Mouse (Mus musculus) C2C12 (cell line): Measurements from ENCODE around the gene Cep19.

Source experiments
- CTCF ChIP-seq: IDR thresholded peaks from one replicate; pipeline ENCODE4 v1.5.1; 2011; ENCODE audit not compliant: control insufficient read depth, insufficient read depth, insufficient read length
- FOSL1 ChIP-seq: IDR thresholded peaks from one replicate; pipeline ENCODE4 v1.8.0; 2011; ENCODE audit warnings: mild to moderate bottlenecking, low read length; ENCODE audit not compliant: poor library complexity, insufficient read depth, severe bottlenecking
- MAX ChIP-seq: IDR thresholded peaks from one replicate; pipeline ENCODE4 v1.6.1; 2011; ENCODE audit warnings: mild to moderate bottlenecking, control low read depth
- MYOG ChIP-seq: IDR thresholded peaks from one replicate; pipeline ENCODE4 v1.6.1; 2011; ENCODE audit not compliant: control insufficient read depth, insufficient read length; ENCODE audit errors: extremely low read depth
- USF1 ChIP-seq: IDR thresholded peaks from one replicate; pipeline ENCODE4 v1.6.1; 2011; ENCODE audit warnings: low read depth, mild to moderate bottlenecking, control low read depth, moderate library complexity

GRCm38 (mm10) chr16:32127046-32127445 lies 27.4 kb downstream of the Cep19 start:
- TF ChIP-seq MAX (no peak), MYOG (no peak), CTCF (no peak), FOSL1 (no peak), USF1 (no peak)
